Mouse (Mus musculus) spleen, adult 2 months (tissue): ENCODE results near the gene Eif2ak1.

Experiments used
- CTCF ChIP-seq: fragments of 200-500 bp; IDR thresholded peaks from 2 replicates; pipeline ENCODE4 v1.5.1; 2011; ENCODE audit warnings: mild to moderate bottlenecking, inconsistent platforms; ENCODE audit not compliant: insufficient read depth, insufficient read length, insufficient replicate concordance; ENCODE audit errors: extremely low read depth
- POLR2A ChIP-seq: fragments of 200-500 bp; IDR thresholded peaks from 2 replicates; pipeline ENCODE4 v1.6.1; 2011; ENCODE audit warnings: low read depth, low read length, inconsistent platforms

- TF ChIP-seq POLR2A (no peak), CTCF (no peak)
Measured at GRCm38 (mm10) chr5:143933875-143934274, 116.3 kb downstream of the Eif2ak1 start.
